Mouse (Mus musculus) ES-E14 (cell line): ENCODE data around the gene Hnrnph1. TPM values are rescaled to one million over a fixed set of nuclear protein-coding genes. Genes with fewer than 3 reads are reported as not detected.

Experiments
- DNase-seq: peaks from one replicate; pipeline ENCODE4 v3.0.0-alpha.2; 2013; ENCODE audit warnings: low read depth, low spot score
- H3K27ac ChIP-seq: 2 replicates; pipeline ENCODE4 v1.5.1; 2012; ENCODE audit warnings: low read depth, mild to moderate bottlenecking, low read length, moderate library complexity, mixed read lengths; ENCODE audit not compliant: poor library complexity, insufficient read depth, severe bottlenecking
- H3K36me3 ChIP-seq: 2 replicates; pipeline ENCODE4 v1.6.1; 2012; ENCODE audit warnings: mild to moderate bottlenecking, low read length, moderate library complexity, mixed read lengths; ENCODE audit not compliant: control insufficient read depth, poor library complexity, insufficient read depth, severe bottlenecking
- H3K4me1 ChIP-seq, 2 experiments: fragments of 150-350 bp in 1 of 2; sonication (generic) in 1 of 2; 2 replicates each; pipeline ENCODE4 v1.6.1; 2012; ENCODE audit warnings: low read length in 2 of 2, mild to moderate bottlenecking in 1 of 2, mixed read lengths in 1 of 2; ENCODE audit not compliant: control insufficient read depth in 2 of 2, insufficient read depth in 2 of 2, poor library complexity in 1 of 2
- H3K4me3 ChIP-seq, 2 experiments: fragments of 150-350 bp in 1 of 2; sonication (generic) in 1 of 2; 2 replicates each; pipeline ENCODE4 v1.5.1; 2012; ENCODE audit warnings: low read length in 2 of 2, low read depth in 1 of 2, mild to moderate bottlenecking in 1 of 2, mixed read lengths in 1 of 2; ENCODE audit not compliant: insufficient read depth in 1 of 2, poor library complexity in 1 of 2, severe bottlenecking in 1 of 2
- H3K9ac ChIP-seq: 2 replicates; pipeline ENCODE4 v1.6.1; 2012; ENCODE audit warnings: low read depth, mild to moderate bottlenecking, low read length, mixed read lengths; ENCODE audit not compliant: poor library complexity, insufficient read depth, severe bottlenecking
- H3K9me3 ChIP-seq: fragments of 150-350 bp; sonication (generic); 2 replicates; pipeline ENCODE4 v1.6.1; 2012; ENCODE audit warnings: low read depth, mild to moderate bottlenecking, low read length; ENCODE audit not compliant: control insufficient read depth, insufficient read depth
- CHD2 ChIP-seq: IDR thresholded peaks from 2 replicates; pipeline ENCODE4 v1.6.1; 2014; ENCODE audit warnings: mild to moderate bottlenecking, low read depth, low read length, inconsistent platforms
- HCFC1 ChIP-seq: IDR thresholded peaks from 2 replicates; pipeline ENCODE4 v1.6.1; 2012; ENCODE audit warnings: low read length, inconsistent platforms, borderline replicate concordance; ENCODE audit not compliant: insufficient read depth
- MAFK ChIP-seq: IDR thresholded peaks from 2 replicates; pipeline ENCODE4 v1.6.1; 2014; ENCODE audit warnings: mild to moderate bottlenecking, low read depth, low read length, inconsistent platforms; ENCODE audit not compliant: insufficient read depth
- ZC3H11A ChIP-seq: IDR thresholded peaks from 2 replicates; pipeline ENCODE4 v1.6.1; 2012; ENCODE audit warnings: low read depth, mild to moderate bottlenecking, inconsistent platforms, low read length, borderline replicate concordance
- ZNF384 ChIP-seq: IDR thresholded peaks from 2 replicates; pipeline ENCODE4 v1.6.1; 2012; ENCODE audit warnings: low read depth, low read length, inconsistent platforms
- in situ Hi-C, 2 experiments: fragments of 600-800 bp; cut with MboI; formaldehyde crosslinking; loops; one replicate each; pipeline ENCODE4 v1.15.1; 2025; ENCODE audit warnings: low sequenced_read_pairs in 2 of 2, inconsistent platforms in 1 of 2; ENCODE audit not compliant: unreplicated experiment in 2 of 2
- total RNA-seq: library from RNA; depleted of rRNA; stranded (reverse); fragments of 300-350 nt; gene quantifications from 2 replicates; pipeline ENCODE4 v1.2.3, GENCODE M21; 2012

The Hnrnph1 gene
- total RNA-seq, 1 experiment = 401 TPM

- H3K4me3 ChIP-seq = no peak overlapping the region
- no peaks in the 10 kb centered on the region for H3K36me3 ChIP-seq
- no peaks in the 10 kb centered on the region; a peak in 1 of 4 replicates for H3K4me1 ChIP-seq
- H3K9me3 ChIP-seq = no peaks in the 10 kb centered on the region
- H3K27ac ChIP-seq = no peak overlapping the region
- H3K9ac ChIP-seq = no peak overlapping the region
- TF ChIP-seq CHD2 (no peak), MAFK (no peak), ZC3H11A (no peak), ZNF384 (no peak), HCFC1 (no peak)
- no peak for DNase-seq
- in situ Hi-C loops = no loop called here
Measured at GRCm38 (mm10) chr11:50336126-50336525, 40.7 kb upstream of the Hnrnph1 start.

- Histone ChIP-seq H3K9ac (no peak overlapping the region), H3K27ac (no peak overlapping the region), H3K36me3 (no peaks in the 10 kb centered on the region), H3K4me1 (no peaks in the 10 kb centered on the region; a peak in 1 of 4 replicates), H3K9me3 (no peaks in the 10 kb centered on the region), H3K4me3 (no peak overlapping the region)
- in situ Hi-C loops = no loop called here
- no peak for TF ChIP-seq CHD2
- no peak for TF ChIP-seq HCFC1
- no peak for TF ChIP-seq ZC3H11A
- TF ChIP-seq ZNF384 = no peak
- TF ChIP-seq MAFK = no peak
- no peak for DNase-seq
Measured at GRCm38 (mm10) chr11:50336891-50337290, 39.9 kb upstream of the Hnrnph1 start.

- TF ChIP-seq MAFK (no peak), HCFC1 (no peak), ZNF384 (no peak), ZC3H11A (no peak), CHD2 (no peak)
- no peak overlapping the region for H3K9ac ChIP-seq
- no peak overlapping the region for H3K4me3 ChIP-seq
- DNase-seq = no peak
- no peaks in the 10 kb centered on the region for H3K9me3 ChIP-seq
- no peaks in the 10 kb centered on the region for H3K4me1 ChIP-seq
- in situ Hi-C loops = no loop called here
- no peaks in the 10 kb centered on the region for H3K36me3 ChIP-seq
- no peak overlapping the region for H3K27ac ChIP-seq
Measured at GRCm38 (mm10) chr11:50345486-50345885, 31.3 kb upstream of the Hnrnph1 start.

GRCm38 (mm10) chr11:50346256-50347032 is 30.3 kb upstream of the Hnrnph1 start:
- H3K9ac ChIP-seq = no peak overlapping the region
- H3K9me3 ChIP-seq = no peaks in the 10 kb centered on the region
- no peak overlapping the region for H3K4me3 ChIP-seq
- in situ Hi-C loops = no loop called here
- no peaks in the 10 kb centered on the region for H3K4me1 ChIP-seq
- no peak overlapping the region for H3K27ac ChIP-seq
- no peaks in the 10 kb centered on the region for H3K36me3 ChIP-seq
- TF ChIP-seq MAFK = no peak
- no peak for TF ChIP-seq CHD2
- TF ChIP-seq ZNF384 = no peak
- no peak for TF ChIP-seq HCFC1
- no peak for DNase-seq
